Mouse (Mus musculus) intestine, postnatal 0 days (tissue): ENCODE measurements around the gene Sgcb. TPM values are rescaled to one million over a fixed set of nuclear protein-coding genes. Genes with fewer than 3 reads are reported as not detected.
"Not testable (repeated sequence)": the region's sequence is repeated elsewhere in the genome, so short reads cannot be mapped to it uniquely, and the experiment has no call there.

ENCODE experiments used
- ATAC-seq: fragments of 200-750 bp; cut with Nextera tagmentation; 2 replicates; pipeline ENCODE4 v1.8.0; 2017; ENCODE audit warnings: mild to moderate bottlenecking, moderate TSS enrichment, moderate library complexity
- H3K27ac ChIP-seq: fragments of 300-500 bp; sonication (generic); 2 replicates; pipeline ENCODE4 v1.5.1; 2014; ENCODE audit warnings: mild to moderate bottlenecking, low read depth, low read length, moderate library complexity
- H3K27me3 ChIP-seq: fragments of 300-500 bp; sonication (generic); replicated peaks from 2 replicates; pipeline ENCODE4 v1.6.1; 2014; ENCODE audit warnings: low read length, mixed read lengths; ENCODE audit not compliant: control insufficient read depth, insufficient read depth
- H3K36me3 ChIP-seq: fragments of 300-500 bp; sonication (generic); 2 replicates; pipeline ENCODE4 v1.6.1; 2014; ENCODE audit warnings: mild to moderate bottlenecking, moderate library complexity; ENCODE audit not compliant: control insufficient read depth, insufficient read depth
- H3K4me1 ChIP-seq: fragments of 300-500 bp; sonication (generic); replicated peaks from 2 replicates; pipeline ENCODE4 v1.6.1; 2014; ENCODE audit warnings: antibody characterized with exemption, low read length, mixed read lengths; ENCODE audit not compliant: control insufficient read depth, insufficient read depth
- H3K4me2 ChIP-seq: fragments of 300-500 bp; sonication (generic); replicated peaks from 2 replicates; pipeline ENCODE4 v1.6.1; 2014; ENCODE audit warnings: low read depth, mild to moderate bottlenecking, moderate library complexity
- H3K4me3 ChIP-seq: fragments of 300-500 bp; sonication (generic); 2 replicates; pipeline ENCODE4 v1.5.1; 2014; ENCODE audit warnings: low read depth, low read length
- H3K9ac ChIP-seq: fragments of 300-500 bp; sonication (generic); 2 replicates; pipeline ENCODE4 v1.6.1; 2014; ENCODE audit warnings: mild to moderate bottlenecking, low read depth, low read length
- H3K9me3 ChIP-seq: fragments of 300-500 bp; sonication (generic); 2 replicates; pipeline ENCODE4 v1.6.1; 2016; ENCODE audit warnings: mixed run types; ENCODE audit not compliant: control insufficient read depth
- CTCF ChIP-seq: sonication (generic); IDR thresholded peaks from 2 replicates; pipeline ENCODE4 v1.5.1; 2016; ENCODE audit warnings: low read depth, mild to moderate bottlenecking, control low read depth, antibody characterized with exemption, moderate library complexity
- WGBS: fragments of 180-500 bp; shearing (Covaris S2); extraction: QIAGEN DNeasy Blood & Tissue Kit; methylation state at CpG from one replicate; pipeline ENCODE4 v1.1.7; 2014; 5-methylcytosine and 5-hydroxymethylcytosine counted together
- polyA plus RNA-seq: library from polyadenylated mRNA; unstranded; fragments of >200 nt; fragmentation: Nextera tagmentation; extraction: Ambion mirVana; gene quantifications from 2 replicates; pipeline ENCODE4 v1.2.1, GENCODE M21; 2015

The Sgcb gene
- polyA plus RNA-seq, 1 experiment from 2014 or later, result 8.5 TPM

- Histone ChIP-seq H3K4me3 (no peak overlapping the region), H3K27ac (no peak overlapping the region), H3K9me3 (no peaks in the 10 kb centered on the region), H3K27me3 (no peaks in the 10 kb centered on the region), H3K4me2 (no peak overlapping the region), H3K36me3 (no peaks in the 10 kb centered on the region), H3K9ac (no peak overlapping the region), H3K4me1 (no peaks in the 10 kb centered on the region)
- no peak for TF ChIP-seq CTCF
- ATAC-seq, result no peak
- 66% methylated on average over 5 of the region's 5 CpGs for WGBS
Observed at GRCm38 (mm10) chr5:73598943-73599695, 48.5 kb downstream of the Sgcb start.

GRCm38 (mm10) chr5:73587119-73587518 lies 60.5 kb downstream of the Sgcb start:
- Histone ChIP-seq H3K4me1 (no peaks in the 10 kb centered on the region), H3K9ac (no peak overlapping the region), H3K4me3 (no peak overlapping the region), H3K9me3 (no peaks in the 10 kb centered on the region), H3K27me3 (no peaks in the 10 kb centered on the region), H3K27ac (no peak overlapping the region), H3K4me2 (no peak overlapping the region), H3K36me3 (no peaks in the 10 kb centered on the region)
- WGBS, result 38% methylated on average over 3 of the region's 3 CpGs
- 0 out of 2 replicates have a peak, but pooled peaks have one; percentile 25 for ATAC-seq
- no peak for TF ChIP-seq CTCF

- Histone ChIP-seq H3K4me2 (no peak overlapping the region), H3K27me3 (no peaks in the 10 kb centered on the region), H3K4me3 (no peak overlapping the region), H3K36me3 (no peaks in the 10 kb centered on the region), H3K9me3 (no peaks in the 10 kb centered on the region), H3K4me1 (no peaks in the 10 kb centered on the region), H3K27ac (no peak overlapping the region), H3K9ac (no peak overlapping the region)
- ATAC-seq, result no peak
- 61% methylated on average over 4 of the region's 4 CpGs for WGBS
- no peak for TF ChIP-seq CTCF
Observed at GRCm38 (mm10) chr5:73586597-73586996, 61.0 kb downstream of the Sgcb start.

GRCm38 (mm10) chr5:73585212-73586115 lies 62.1 kb downstream of the Sgcb start:
- 47% methylated on average over 7 of the region's 7 CpGs for WGBS
- ATAC-seq, result no peak
- Histone ChIP-seq H3K9ac (no peak overlapping the region), H3K27ac (no peak overlapping the region), H3K27me3 (no peaks in the 10 kb centered on the region), H3K36me3 (no peaks in the 10 kb centered on the region), H3K9me3 (no peaks in the 10 kb centered on the region), H3K4me3 (no peak overlapping the region), H3K4me1 (no peaks in the 10 kb centered on the region), H3K4me2 (no peak overlapping the region)
- no peak for TF ChIP-seq CTCF

GRCm38 (mm10) chr5:73584011-73584410 lies 63.6 kb downstream of the Sgcb start:
- not testable (repeated sequence) for H3K9ac ChIP-seq, H3K4me1 ChIP-seq, H3K4me3 ChIP-seq, H3K27ac ChIP-seq, H3K9me3 ChIP-seq, H3K27me3 ChIP-seq, ATAC-seq, H3K4me2 ChIP-seq, H3K36me3 ChIP-seq
- 72% methylated on average over 6 of the region's 6 CpGs for WGBS

Other genes with a start within 250 kb of the Sgcb start
- gene Cwh43, start 241.7 kb downstream of the Sgcb start, polyA plus RNA-seq, result 0.34 and 0.84 TPM in 2 replicates
- gene Dcun1d4, start 166.8 kb downstream of the Sgcb start, polyA plus RNA-seq, result 14.8 and 16.3 TPM in 2 replicates
- gene Lrrc66, start 15.3 kb downstream of the Sgcb start, polyA plus RNA-seq, result 14.6 and 15.3 TPM in 2 replicates
- 0.17 and 0.18 TPM in 2 replicates for gene Spata18, start 3.6 kb upstream of the Sgcb start, polyA plus RNA-seq